Mouse (Mus musculus) megakaryocyte, adult 5-6 weeks (primary cell): ENCODE data around the gene Lpar1. TPM values are rescaled to one million over a fixed set of nuclear protein-coding genes. Genes with fewer than 3 reads are reported as not detected.

Source experiments
- ATAC-seq: 2 replicates; pipeline ENCODE4 v1.8.0; 2016; ENCODE audit warnings: mild to moderate bottlenecking, inconsistent platforms; ENCODE audit not compliant: poor library complexity, severe bottlenecking
- total RNA-seq, 2 experiments: library from RNA; stranded (forward) in 1 of 2; stranded (reverse) in 1 of 2; fragments of 153-499, 151-499 nt in 1 of 2; fragments of 221-1000, 200-1000 nt in 1 of 2; gene quantifications; 2 replicates each; pipeline versions ENCODE4 v1.2.3 to v1.2.4; 2015 to 2017

Gene Lpar1
- 0.05 and 0.80 TPM in 2 replicates for total RNA-seq (2015)
- 0.04 TPM in 1 of 2 replicates, not detected in the other for total RNA-seq (2017)

DNA sequence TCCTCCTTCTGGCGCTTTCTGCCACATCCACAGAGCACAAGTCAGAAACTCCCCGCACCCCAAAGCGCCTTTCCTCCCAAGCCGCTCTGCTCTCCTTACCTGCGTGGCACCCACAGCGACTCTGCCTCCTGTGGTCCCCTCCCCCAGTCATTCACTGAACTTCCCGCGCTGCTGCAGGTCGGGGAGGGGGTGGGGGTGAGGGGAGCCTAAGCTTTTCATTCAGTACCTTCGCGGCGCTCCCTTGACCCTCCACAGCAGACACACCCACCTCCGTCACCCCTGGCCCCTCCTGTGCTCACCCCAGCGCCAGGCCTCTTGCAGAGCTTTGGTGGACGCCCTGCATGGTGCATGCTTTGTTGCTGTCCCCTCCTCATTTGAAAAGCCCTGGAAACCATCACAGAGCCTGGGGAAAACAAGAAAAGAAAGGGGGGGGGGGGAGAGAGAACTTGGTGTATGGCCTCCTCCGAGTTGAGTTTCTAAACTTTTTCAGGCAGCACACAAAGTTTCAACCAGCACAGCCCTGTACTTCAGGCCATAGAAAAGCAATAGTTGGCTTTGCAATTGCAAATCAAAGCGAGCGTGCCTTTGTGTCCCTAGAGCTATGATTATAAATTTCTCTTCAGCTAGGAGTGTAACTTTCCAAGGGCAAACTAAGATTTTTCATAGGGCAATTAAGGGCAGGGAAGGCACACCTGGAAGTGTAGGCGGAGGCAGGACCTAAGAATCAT, at the start of gene Lpar1:
Gene Lpar1 (minus strand): TSS at position 268 of the 728 bp plus-strand sequence.
- no peak for ATAC-seq

DNA sequence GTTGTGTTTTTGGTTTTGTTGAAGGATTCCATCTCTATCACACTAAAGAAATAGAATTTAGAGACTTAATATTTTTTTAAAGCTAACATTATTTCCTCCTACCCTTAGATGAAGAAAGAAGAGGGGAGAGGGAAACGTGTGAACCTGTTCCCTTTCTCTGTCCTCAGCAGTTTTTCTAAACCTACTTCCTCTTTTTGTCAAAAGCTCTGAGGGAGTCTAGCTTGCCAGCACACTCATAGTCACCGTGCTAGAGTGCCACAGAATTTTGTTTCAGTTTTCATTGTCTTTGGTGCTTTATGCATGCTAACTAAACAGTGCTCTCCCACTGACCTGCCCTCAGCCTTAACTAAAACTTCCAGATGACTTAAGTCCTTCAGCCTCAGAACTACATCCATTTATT, 32.2 kb upstream of the Lpar1 start:
- ATAC-seq = peak; percentile 86

- no peak for ATAC-seq
These were observed 27.5 kb upstream of the Lpar1 start for GRCm38 (mm10) chr4:58581191-58581590.

DNA sequence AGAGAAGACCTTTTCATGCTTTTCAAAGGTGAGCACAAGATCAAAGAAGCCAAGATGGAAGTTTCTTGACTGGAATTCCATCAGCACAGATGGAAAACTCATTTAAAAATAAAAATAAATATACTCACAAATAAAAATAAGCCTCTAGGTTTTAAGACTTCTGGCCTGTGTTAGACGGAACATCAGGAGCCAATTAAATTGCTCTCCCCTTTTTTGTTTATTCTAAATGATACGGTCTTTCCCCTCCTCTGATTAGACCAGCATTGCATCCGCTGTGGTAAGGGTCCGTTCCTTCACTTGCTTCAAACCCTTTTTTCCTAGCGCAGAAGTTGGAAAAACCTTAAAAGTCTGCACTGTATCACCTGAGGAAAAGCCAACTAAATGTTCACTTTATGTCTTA, 26.8 kb upstream of the Lpar1 start:
- no peak for ATAC-seq

- ATAC-seq = no peak
These were observed 26.4 kb upstream of the Lpar1 start for GRCm38 (mm10) chr4:58580098-58580497.

DNA sequence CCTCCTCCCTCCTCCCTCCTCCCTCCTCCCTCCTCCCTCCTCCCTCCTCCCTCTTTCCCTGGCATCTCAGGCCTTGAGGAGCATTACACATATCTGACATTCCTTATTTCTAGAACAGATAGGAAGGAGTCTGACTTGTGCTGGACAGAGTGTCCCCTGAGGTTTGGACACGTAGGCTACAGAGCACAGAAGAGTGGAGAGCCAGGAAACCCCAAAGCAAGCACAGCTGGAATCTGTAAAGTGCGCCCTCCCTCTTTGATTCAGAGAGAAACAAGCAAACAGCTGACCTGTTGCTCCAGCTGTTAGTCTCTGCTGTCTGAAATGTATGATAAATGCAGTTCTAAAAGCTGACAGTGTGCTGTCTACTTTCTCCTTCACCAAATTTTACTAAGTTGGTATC, 24.8 kb upstream of the Lpar1 start:
- ATAC-seq = no peak

DNA sequence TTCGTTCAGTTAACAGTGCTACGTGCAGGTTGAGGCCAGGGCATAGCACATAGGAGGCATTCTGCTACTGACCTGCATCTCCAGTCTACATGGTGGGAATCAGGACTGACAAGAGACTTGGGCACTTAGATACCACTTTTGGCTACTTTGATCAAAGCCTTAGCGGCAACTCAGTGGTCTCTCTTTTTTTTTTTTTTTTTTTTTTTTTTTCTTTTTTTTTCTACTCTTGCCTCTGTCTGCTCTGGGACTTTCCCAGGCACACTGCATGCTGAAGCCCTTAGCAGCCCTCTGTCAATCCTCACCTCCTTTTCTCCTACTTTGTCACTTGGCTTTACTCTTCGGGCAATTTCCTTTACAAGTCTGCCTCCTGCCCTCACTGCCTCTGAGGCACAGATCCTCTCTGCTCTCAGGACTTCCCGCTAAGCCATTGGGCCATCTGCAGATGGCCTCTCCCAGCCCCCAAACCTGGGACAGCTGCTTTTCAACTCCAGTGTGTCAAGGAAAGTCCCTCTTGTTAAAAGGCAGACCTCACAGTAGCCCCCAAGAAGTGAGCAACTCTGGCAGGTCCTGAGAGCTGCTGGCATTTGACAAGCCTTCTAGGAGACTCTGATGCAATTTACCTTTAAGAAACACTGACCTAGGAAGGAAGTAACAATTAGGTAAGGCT, 23.8 kb upstream of the Lpar1 start:
- no peak for ATAC-seq

DNA sequence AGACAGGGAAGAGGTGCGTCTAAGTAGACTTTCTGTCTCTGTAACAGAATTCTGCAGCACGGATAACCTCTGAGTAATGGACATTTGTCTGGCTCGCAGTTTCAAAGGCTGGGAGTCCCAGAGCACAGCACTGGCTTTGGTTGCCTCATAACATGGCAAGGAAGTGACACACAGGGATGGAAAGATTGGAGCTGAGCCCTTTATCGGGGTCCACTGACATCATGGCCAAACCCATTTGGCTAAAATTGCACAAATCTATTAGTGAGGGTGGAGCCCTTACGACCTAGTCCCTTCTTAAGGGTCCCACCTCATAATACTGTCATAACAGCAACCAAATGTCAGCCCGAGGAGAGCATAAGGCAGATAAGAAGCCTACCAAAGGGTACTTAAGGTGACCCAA, 22.1 kb upstream of the Lpar1 start:
- ATAC-seq = no peak

DNA sequence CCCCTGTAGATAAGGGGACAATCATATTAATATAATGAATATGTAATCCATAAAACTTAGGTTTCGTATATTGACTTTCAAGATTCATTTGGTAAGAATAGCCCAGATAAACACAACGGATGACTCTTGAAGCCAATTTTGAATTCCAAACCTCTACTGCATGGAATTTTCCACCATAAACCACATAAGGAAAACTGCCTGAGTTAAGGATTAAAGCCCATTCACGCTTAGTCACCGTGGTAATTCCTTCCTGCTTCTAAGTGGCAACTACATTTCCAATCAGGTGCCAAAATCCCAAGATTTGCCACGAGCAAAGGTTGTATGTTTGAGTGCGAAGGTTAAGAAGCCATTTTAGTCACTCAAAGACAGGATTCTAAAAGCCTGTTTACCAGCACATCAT, 20.3 kb upstream of the Lpar1 start:
- no peak for ATAC-seq

DNA sequence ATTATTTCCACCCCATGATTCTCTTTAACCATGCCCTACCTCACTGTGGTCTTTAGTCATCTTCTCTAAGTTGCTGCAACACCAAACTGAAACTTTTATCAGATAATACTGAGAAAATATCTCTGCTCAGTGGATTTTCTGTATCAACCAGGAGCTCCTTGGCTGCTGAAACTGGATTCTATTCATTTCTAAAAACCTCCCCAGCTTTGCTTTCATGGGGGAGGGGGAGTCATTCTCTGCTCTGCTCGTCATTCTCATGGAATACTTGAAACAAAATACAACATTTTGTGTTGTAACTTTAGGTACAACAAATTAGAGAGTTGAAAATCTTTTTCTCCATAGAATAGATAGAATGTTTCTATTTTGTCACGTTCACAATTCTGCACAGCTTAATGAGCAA, 18.7 kb upstream of the Lpar1 start:
- ATAC-seq = no peak

GRCm38 (mm10) chr4:58571661-58572060, 18.0 kb upstream of the Lpar1 start:
- ATAC-seq = no peak

GRCm38 (mm10) chr4:58571232-58571631, 17.5 kb upstream of the Lpar1 start:
- ATAC-seq = no peak

DNA sequence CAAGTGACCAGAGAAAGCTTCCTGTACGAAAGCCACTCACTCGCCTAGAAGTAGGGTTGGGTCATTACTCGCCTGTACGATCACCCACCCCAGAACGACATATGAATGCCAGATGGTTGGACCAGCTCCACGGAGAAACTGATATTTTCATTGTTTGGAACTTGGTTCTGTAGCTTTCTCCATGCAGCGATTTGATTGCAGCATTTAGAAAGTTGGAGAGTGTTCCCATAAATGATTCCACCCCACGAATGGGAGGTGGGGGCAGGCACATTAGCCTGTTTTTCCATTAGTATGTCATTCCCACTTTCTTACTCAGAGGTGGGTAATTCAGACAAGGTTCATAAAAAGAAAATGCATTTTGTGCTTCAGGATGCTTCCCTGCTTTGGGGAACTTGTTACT, 14.8 kb upstream of the Lpar1 start:
- no peak for ATAC-seq

GRCm38 (mm10) chr4:58562776-58563175, 9.1 kb upstream of the Lpar1 start:
- no peak for ATAC-seq

- no peak for ATAC-seq
These were observed 3.3 kb upstream of the Lpar1 start for GRCm38 (mm10) chr4:58557001-58557400.

GRCm38 (mm10) chr4:58554359-58554838, 701 bp upstream of the Lpar1 start:
- ATAC-seq = no peak

- ATAC-seq = peak; percentile 87
These were observed 717 bp downstream of the Lpar1 start for GRCm38 (mm10) chr4:58552731-58553630.

DNA sequence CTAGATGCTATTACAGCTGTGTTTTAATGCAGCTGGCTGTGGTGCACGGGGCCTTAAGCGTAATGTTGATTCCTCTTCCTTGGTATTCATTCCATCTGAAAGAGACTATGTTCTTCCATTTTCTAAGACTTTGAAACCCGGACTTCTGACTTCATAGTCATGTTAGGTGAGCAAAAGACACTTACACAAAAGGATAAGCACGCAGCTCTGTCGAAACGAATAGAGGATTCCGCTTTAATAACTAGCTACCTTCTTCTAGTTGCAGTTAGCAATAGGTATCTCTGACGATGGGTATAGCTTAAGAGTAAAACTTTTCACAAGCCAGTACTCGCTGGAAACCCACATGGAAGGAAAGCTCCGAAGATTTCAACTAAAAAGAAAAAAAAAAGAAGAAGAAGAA, 1.5 kb downstream of the Lpar1 start:
- no peak for ATAC-seq

DNA sequence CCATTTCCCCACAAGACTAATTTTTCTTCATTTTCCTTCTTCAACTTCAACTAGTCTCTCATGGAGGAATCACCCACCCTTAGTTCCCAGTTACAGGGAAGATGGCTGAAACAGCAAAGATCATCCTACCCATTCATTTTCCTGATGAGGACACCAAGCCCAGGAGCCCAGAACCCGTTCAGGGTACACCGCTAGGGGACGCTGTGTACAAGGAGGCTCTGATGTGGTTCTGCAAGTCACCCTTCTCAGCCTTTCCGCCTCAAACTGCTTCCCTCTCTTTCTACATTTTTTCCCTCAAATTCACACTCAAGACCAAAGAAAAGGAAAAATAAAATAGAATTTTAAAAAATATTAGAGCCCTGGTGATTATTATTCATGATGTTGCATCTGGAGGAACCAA, 1.9 kb downstream of the Lpar1 start:
- ATAC-seq = peak; percentile 31; the same call in 1 of the 2 replicates

DNA sequence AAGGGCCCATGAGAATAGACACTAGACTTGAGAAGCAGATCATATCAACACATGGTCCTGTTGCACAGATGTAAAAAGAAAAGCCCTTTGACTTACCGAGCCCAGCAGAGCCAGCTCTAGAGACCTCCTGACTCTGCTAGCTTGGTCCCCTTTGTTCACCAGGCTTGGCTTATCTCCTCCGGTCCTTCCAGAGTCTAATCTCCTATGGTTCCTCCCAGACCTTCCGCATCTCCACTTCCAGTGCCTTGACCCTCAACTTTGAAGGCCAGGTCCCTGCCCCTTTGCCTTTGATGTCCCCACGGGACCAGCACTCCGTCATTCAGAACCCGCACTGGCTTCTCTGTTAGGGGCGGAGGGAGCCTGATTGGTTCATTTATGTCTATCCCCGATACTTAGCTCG, 6.0 kb downstream of the Lpar1 start:
- no peak for ATAC-seq

DNA sequence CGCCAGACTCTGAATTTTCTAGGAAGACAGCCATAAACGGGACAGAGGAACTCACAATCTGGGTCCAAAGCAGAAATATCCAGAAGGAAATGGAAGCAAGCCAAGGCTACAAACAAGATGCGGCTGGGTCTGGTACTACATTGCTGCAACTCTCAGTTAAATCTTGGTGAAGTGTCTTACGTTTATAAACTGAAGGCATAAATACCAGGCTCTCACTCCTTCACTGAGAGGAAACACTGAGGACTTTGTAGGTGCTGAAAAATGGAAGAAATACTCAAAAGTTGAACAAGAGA, 6.5 kb downstream of the Lpar1 start:
- ATAC-seq = no peak
